Mouse (Mus musculus): ENCODE results near the gene Gak. TPM values are rescaled to one million over a fixed set of nuclear protein-coding genes. Genes with fewer than 3 reads are reported as not detected.

Gak gene
- total RNA-seq, 4 experiments from 2014 or later = 9.3 to 12.6 (median 10.3) TPM

- DNase-seq (ENCODE audit: low spot score in 2 of 2) = no peak
These were observed 27.0 kb downstream of the Gak start for GRCm38 (mm10) chr5:108602537-108602936.

GRCm38 (mm10) chr5:108599923-108600322 is 29.6 kb downstream of the Gak start:
- DNase-seq (ENCODE audit: low spot score in 2 of 2) = no peak

GRCm38 (mm10) chr5:108581361-108581891 is 48.1 kb downstream of the Gak start:
- no peak for DNase-seq (ENCODE audit: low spot score in 2 of 2)

- no peak for DNase-seq (ENCODE audit: low spot score in 2 of 2)
These were observed 56.5 kb downstream of the Gak start for GRCm38 (mm10) chr5:108573054-108573453.

- DNase-seq (ENCODE audit: low spot score in 2 of 2) = no peak
These were observed 58.6 kb downstream of the Gak start for GRCm38 (mm10) chr5:108570991-108571390.

GRCm38 (mm10) chr5:108567104-108567503 is 62.5 kb downstream of the Gak start:
- DNase-seq (ENCODE audit: low spot score in 2 of 2) = no peak

GRCm38 (mm10) chr5:108566523-108566922 is 63.0 kb downstream of the Gak start:
- no peak for DNase-seq (ENCODE audit: low spot score in 2 of 2)

GRCm38 (mm10) chr5:108565381-108565780 is 64.2 kb downstream of the Gak start:
- DNase-seq (ENCODE audit: low spot score in 2 of 2) = no peak

- DNase-seq (ENCODE audit: low spot score in 2 of 2) = no peak
These were observed 65.2 kb downstream of the Gak start for GRCm38 (mm10) chr5:108564346-108564745.

- DNase-seq (ENCODE audit: low spot score in 2 of 2) = no peak
These were observed 67.1 kb downstream of the Gak start for GRCm38 (mm10) chr5:108562483-108562882.

- no peak for DNase-seq (ENCODE audit: low spot score in 2 of 2)
These were observed 72.6 kb downstream of the Gak start for GRCm38 (mm10) chr5:108556986-108557385.

GRCm38 (mm10) chr5:108554041-108554440 is 75.5 kb downstream of the Gak start:
- no peak for DNase-seq (ENCODE audit: low spot score in 2 of 2)

GRCm38 (mm10) chr5:108550207-108550594 is 79.4 kb downstream of the Gak start:
- no peak for DNase-seq (ENCODE audit: low spot score in 2 of 2)

- DNase-seq (ENCODE audit: low spot score in 2 of 2) = no peak
These were observed 79.9 kb downstream of the Gak start, which contains the start of gene Cplx1 for GRCm38 (mm10) chr5:108549489-108550206. TSS of gene Cplx1 (minus strand) at chr5:108550024.

- DNase-seq (ENCODE audit: low spot score in 2 of 2) = no peak
These were observed 80.4 kb downstream of the Gak start for GRCm38 (mm10) chr5:108549137-108549488.

GRCm38 (mm10) chr5:108547636-108548035 is 81.9 kb downstream of the Gak start:
- no peak for DNase-seq (ENCODE audit: low spot score in 2 of 2)

GRCm38 (mm10) chr5:108543516-108544291 is 85.9 kb downstream of the Gak start:
- DNase-seq (ENCODE audit: low spot score in 2 of 2) = no peak

GRCm38 (mm10) chr5:108534188-108534587 is 95.4 kb downstream of the Gak start:
- no peak for DNase-seq (ENCODE audit: low spot score in 2 of 2)

- DNase-seq (ENCODE audit: low spot score in 2 of 2) = no peak
These were observed 107.0 kb downstream of the Gak start for GRCm38 (mm10) chr5:108522597-108522996.

GRCm38 (mm10) chr5:108521896-108522295 is 107.7 kb downstream of the Gak start:
- no peak for DNase-seq (ENCODE audit: low spot score in 2 of 2)

GRCm38 (mm10) chr5:108521016-108521415 is 108.5 kb downstream of the Gak start:
- no peak for DNase-seq (ENCODE audit: low spot score in 2 of 2)

- DNase-seq (ENCODE audit: low spot score in 2 of 2) = no peak
These were observed 109.4 kb downstream of the Gak start for GRCm38 (mm10) chr5:108520153-108520552.

Data from gastrocnemius, adult 8-10 months (tissue).